Mouse (Mus musculus) kidney, postnatal 14 days (tissue): ENCODE measurements at regions not wholly inside any gene's neighbourhood (a gene's known extent, or its start where the extent isn't known, plus 50 kb on each side); places are given as distances from the start of the nearest gene placed in this dataset.

Experiments
- DNase-seq: peaks from one replicate; pipeline ENCODE4 v3.0.0; 2022; ENCODE audit warnings: mixed read lengths

DNA sequence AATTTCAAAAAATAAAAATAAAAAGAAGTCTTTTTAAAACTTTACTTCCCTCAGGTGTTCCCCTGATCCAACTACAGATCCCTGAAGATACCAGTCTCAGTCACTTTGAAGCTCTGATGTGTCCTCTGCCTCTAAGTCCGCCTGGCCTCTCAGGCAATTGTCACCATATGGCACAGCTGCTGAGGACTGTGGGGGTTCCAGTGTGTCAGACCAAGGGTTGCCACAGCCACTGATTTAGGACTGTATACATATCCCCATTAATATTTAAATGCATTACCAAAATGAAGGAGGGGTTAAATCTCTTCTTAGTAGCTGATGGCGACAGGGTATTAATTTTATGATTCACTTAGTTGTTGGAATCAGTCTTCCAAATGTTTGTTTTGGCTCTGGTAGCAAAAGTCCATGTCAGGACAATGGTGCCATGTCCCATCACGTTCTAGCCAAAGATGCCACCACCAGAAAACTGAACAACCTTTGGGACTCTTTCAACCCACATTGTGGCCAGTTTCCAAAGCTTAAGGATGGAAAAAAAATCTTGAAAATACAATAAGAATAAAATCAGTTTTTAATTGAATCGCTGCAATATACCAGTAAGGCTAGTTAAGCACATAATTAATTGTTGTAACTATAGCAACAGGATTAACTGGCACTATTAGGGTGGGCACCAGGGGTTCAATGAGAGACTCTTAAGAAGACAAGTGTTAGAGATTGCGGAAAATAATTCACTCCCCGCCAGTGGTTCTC is 62.5 kb downstream of the Arrdc4 start:
- DNase-seq = no peak

DNA sequence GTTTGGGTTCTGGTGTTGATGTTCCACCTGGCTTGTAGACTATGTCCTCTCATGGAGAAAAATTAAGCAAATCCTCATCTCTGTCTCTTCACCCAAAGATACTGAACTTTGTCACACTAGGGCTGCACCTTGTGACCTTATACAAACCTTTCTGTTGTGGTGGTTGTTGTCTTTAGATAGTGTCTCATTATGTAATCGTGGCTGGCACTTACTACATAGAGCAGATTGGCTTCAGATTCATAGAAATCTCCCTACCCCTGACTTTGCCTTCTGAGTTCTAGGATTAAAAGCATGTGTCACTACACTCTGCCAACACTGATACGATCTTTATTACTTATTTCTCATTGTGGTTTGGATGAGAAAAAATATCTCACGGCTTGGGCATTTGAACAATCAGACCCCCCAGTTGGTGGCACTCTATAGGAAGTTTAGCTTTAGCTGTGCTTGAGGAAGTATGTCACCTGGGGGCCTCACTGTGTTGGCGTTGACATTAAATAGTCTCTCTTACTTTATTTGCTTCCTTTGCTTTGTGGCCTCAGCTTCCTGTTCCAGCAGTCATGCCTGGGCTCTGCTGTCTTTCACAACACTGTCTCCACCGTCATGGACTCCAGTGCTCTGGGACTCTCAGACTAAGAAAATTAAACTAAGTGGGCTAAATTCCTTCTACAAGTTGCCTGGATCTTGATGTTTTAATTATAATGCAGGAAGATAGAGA is 66.0 kb downstream of the Arrdc4 start:
- DNase-seq = no peak

DNA sequence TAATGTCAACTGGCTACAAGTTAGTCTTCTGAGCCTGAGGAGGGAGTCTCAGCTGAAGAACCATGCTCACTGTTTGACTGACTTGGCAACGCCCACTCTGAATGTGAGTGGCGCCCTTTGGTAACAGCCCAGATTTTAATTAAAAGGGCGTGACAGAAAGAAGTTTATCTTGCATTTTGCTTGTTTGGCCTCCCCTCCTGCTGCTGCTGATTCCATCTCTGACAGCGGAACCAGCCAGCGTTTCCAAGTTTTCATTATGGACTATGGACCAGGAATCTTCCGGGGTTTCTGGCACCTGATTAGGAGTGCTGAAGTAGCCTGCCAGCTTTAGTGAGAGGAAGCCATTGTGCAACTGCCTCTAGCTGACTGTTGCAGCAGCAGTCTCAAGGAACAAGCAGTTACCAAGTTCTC is 66.7 kb downstream of the Arrdc4 start:
- peak; percentile 44 for DNase-seq

DNA sequence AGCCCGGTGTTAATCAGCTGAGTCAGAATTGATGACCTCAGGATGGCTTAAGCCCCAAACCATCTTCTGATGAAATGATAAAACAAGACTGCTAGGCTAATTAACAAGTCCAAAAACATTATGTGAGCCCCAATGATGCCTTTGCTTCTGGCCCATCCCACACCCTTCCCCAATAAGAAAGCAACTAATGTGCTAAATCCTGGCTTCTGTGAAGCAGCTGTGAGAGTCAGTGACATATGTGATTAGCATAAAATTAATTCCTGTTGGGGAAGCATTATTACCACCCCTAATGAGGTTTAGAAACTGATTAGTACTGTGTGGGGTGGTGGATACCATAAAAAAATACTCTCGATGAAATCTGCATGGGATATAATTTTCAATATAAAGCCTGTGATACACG is 69.3 kb downstream of the Arrdc4 start:
- DNase-seq = no peak

DNA sequence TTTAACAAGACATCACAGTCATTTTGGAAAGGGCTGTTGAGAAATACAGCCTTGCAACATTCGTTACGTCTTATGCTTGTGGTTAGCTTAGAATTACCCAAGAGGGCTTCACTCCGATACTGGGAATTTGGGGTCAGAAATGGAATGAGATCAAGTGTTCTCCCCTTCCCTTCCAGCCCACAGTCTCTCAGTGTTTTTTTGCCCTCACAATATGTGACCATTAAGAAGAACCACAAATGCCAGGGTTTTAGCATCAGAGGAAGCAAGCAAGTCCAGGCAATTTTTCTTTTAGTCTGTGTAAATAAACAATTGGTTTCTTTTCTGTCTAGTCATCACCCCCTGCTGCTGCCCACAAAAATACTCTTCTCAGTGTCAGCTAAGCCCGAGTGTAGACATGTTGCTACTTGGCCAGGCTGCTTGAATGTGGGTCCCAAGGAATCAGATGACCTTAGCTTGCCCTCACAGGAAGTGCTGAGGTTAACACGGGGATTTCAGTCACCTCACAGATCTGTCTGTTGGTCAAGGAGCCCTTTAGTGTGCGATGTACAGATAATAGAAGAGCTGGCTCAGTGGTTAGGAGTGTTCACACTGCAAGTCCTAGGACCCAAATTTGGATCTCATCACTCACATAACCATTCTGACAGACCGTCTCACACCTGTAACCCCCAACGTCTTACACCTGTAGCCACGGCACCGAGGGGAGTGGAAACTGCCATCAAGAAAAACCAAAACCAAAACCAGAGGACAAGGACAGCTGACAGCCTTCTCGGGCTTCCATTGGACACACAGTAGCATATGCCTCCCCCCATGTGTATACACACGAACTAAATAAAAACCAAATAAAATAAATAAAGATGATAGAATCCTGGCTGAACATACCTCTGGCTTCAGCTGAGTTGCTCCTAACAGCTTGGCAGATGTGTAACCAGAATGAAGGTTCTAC is 81.0 kb downstream of the Arrdc4 start:
- no peak for DNase-seq

DNA sequence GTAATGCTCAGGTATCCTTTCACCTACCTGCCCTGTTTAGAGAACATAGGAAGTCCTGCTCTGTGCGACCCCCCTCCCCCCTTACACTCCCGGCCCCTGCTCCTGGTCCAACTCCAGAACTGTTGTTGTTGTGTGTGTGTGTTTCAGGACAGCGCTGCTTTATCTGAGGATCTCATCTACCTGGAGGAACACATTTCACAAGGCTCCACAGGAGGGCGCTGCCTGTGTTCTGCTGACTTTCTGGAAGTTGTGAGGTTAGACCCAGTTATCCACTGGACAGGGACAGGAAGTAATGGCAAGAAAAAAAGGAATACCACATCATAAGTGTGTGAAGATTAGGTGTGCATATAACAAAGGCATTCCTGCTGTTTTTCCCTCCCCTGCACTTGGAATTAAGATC is 81.8 kb downstream of the Arrdc4 start:
- DNase-seq = peak; percentile 6

DNA sequence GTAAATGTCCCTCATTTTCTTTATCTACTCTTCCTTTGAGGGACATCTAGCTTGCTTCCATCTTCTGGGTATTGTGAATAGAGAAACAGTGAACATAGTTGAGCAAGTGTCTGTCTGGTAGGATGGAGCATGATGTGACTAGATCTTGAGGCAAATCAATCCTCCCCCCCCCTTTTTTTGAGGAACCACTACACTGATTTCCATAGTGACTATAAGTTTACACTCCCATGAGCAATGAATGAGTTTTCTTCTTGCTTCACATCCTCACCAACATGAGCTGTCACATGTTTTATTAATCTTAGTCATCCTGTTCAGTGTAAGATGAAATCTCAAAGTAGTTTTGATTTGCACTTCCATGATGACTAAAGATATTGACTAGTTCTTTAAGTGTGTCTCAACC is 92.7 kb downstream of the Arrdc4 start:
- no peak for DNase-seq

DNA sequence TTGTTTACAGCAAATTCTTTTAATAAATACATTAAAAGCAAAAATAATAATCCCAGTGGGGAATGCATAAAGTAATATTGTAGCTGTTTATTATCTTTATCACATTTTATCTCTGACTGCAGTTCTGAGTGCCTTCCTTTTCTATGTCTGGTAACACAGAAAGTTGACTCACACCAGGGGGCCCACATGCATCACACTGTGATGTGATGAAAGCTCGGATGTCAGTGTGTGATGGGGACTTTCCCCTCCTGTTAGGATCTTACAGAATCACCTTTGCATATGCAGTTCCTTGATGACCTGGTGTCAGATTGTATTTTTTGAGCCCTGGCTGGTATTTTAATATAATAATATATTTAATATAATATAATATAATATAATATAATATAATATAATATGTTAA is 95.5 kb downstream of the Arrdc4 start:
- no peak for DNase-seq

DNA sequence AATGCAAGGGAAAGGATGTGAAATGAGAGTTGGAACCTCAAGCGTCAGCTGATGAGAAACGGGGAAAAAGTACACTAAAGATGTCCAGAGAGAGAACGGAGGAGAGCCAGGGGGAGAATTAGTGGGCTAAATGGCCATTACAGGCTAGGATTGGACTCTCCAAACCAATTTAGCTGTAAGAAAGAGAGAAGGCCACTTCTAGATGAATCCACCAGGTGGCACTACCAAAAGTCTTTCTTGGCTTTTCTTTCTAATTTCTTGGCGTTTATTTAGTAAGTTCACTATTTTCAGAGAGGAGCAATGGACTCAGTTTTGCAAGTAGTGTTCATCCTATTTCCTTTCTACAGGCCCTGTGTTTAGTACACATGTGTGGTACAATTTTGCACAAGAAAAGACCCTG is 97.6 kb downstream of the Arrdc4 start:
- peak; percentile 18 for DNase-seq

DNA sequence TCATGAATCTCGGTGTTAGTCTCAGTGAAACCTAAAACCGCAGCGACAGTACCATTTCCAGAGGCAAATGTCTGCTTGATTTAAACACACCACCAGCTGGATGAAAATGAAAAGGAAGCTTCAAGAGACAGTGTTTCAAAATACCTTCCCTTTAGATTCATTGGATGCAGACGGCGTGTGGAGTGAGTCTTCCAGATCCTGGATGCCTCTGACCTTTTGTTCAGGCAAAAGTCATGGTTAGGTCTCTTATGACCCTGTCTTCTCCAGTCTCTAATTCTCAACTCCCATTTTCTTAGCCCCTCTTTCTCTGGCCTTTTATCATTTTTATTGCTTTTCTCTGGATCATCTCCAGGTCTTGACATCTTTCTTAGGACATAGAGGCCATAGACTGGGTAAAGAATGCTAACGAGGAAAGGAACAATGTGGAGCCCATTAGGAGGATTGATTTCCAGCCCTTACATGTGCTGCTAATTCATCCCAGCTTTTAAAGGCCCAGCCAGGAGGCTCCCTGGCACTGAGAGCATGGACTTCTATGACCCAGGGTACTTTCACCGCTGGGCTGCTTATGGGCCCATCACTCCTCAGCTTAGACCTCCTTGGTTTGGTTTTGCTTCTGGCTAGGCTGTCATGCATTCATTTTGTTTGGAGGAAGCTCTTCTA is 111.4 kb downstream of the Arrdc4 start:
- DNase-seq = peak; percentile 7

DNA sequence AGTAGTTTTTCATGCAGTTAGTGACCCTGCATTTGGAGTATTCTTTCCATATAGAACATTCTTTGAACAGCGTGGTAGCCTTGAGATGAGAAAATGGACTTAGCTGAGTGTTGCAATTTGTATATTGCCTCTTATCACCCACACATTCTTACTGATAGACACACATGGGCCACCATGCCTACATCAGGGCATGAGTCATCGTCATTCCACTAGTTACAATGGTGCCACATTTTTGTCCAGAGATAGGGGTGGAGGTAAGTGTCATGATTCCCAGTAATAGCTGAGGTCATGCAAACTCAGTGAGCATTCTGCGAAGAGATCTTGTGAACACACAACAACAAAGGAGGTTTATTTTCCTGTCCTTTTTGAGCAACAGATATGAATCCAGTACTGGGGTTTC is 128.0 kb downstream of the Arrdc4 start:
- DNase-seq = no peak

DNA sequence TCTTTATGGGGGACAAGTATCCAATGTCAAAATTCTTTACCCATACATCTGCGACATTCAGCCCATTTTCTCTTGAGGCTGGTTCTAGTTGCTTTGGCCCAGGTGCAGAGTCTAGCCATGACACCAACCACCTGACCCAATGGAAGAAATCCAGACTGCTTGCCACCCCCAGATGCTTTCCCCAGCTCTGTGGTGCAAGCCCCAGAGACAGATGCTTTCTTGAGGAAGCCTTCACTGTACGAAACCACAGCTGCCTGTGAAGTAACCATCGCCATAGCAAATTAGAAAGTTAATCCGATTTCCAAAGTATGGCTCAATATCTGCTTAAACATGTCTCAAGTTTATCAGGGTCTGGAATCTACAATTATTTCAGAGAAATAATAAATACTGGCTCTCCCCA is 138.5 kb downstream of the Arrdc4 start:
- DNase-seq = no peak

DNA sequence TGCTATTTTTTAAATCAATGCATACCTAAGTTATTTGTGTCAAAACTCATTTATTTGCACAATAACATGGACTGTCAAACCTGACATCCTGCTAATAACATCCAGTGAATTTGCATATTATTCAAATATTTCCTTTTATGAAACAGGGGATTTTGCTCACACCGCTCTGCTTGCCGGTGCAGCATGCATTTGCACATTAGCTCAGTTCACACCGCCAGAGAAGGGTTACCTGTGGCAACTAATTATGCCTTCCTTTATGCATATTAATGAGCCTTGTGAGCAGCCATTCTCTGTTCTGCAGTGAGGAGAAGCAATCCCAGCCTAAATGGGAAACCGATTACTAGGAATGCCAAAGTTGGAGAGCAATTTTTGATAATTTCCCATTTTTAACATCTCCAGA is 141.9 kb downstream of the Arrdc4 start:
- no peak for DNase-seq

DNA sequence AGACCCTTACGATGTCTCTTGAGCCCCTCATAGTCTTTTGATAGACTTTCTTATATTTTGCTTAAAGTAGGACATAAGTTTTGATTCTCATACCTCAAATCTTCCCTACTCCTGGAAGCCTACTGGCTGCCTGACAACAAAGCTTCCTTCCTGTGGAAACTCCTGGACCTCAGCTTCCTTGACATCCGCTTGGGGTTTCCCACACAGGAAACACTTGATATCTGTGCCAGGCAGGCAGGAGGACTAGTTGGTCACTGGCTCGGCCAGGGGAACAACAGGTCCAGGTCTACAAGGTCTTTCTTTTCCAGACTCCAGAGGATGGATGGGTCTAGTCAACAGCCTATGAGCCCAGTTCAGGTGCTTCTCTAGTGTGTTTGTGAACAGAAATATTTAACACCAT is 142.8 kb downstream of the Arrdc4 start:
- peak; percentile 35 for DNase-seq

DNA sequence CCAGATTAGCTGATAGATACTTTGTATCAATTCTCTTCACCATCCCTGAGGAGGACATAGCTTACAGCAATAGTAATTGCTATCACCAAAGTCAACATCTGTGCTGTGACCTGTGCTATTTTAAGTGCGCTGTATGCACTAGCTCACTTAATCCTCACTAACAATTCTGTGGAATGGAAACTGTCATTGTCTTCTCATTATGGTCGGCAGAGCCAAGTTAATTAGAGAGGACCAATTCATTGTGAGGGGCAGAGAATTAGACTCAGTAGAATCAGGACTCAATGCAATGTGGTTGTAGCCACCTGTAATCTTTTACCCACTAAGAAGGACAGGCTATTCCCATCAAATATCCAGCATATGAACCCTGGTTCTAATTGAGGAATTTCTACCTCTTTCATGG is 145.3 kb downstream of the Arrdc4 start:
- DNase-seq = no peak

DNA sequence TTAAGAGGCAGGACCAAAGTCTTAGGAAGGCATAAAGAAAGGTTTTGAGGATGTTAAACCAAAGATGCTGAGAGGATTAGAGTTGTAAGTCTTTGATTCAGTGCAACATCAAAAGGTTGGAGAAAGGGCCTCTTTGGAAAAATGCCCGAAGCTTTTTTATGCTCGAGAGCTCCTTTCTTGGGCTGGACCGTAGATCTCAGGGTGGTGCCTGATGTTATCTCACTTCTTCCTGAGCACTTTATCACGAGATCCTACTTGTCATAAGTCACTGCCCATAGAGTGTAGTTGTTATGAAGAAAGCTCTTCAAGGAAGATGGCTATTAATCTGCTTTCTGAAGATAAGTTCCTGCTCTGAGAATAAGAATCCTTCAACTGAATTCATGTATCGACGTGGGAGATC is 147.0 kb downstream of the Arrdc4 start:
- DNase-seq = peak; percentile 37

DNA sequence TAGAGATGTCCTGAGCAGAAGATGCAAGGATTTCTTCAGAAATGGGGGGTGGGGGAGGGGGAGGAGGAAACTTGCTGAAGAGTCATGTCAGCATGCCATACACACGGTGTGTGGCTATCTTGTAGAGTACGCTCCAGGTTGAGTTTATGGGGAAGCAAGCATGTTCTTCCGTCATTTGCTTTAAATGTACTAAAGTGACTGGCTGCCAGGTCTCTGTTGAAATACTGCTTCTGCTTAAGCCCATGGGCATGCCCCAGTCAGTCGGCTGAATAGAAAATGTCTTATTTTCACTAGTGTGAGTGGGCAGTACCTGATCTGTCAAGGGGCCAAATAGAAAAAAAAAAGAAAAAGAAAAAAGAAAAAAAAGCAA is 155.0 kb downstream of the Arrdc4 start:
- no peak for DNase-seq

DNA sequence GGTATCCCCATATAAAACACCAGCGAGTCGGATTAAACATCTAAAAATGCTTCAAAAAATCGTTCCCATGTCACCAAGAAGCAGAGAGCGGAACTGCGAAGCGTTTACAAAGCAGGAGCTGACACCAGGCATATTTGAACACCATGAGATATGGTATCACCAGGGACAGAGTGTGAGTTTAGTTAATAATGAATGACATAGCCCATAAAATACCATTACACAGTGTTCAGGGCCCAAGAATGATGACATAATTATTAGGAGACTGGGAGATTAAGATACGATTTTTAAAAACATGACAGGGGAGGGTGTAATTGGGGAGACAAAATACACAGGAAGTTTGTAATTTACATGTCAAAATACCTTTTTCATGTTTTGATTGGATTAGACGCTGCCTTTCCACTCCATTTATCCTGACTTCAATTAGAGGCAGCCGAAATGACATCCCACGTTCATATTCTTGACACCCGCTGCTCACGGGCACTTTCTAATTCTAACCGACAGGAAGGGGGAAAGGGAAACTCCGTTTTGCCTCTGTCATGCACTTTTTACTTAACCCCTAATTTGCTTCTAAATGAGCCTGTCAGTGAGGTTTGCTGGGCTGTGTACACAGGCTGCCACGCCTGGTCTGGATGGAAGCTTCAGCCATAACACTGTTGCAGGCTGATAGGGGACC is 155.6 kb downstream of the Arrdc4 start:
- DNase-seq = no peak

DNA sequence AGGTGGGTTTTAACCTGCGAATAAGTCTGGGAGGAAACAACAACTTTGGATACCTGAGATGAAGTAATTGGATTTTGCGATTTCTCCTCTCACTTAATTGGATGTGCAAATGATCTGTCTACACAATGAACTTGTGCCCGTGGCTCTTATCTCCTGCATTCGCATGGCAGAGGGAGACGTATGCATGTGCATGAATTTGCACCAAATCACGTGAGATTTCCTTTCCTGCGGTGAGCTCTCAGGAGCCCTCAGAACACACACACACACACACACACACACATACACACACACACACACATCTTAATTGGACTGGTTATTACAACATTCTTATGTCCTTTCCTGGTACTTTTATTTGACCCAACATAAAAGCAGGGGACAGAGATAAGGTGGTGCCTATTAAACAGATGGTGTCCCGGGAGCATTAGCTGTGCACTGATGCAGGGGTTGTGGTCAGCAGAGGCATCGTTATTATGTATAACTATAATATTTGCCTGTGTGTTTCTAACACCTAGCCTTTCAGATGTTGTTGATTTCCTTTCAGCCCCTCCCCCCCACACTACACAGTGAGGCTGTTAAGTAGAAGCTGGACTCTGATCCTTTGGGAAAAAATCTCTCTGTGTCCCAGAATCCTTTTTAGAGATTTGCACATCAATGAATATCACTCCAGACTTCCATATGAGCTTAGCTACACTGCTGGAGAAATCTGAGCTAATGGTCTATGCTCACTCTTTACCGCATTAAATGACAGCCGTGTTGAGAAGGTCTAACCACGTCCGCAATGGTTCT is 166.3 kb downstream of the Arrdc4 start:
- DNase-seq = no peak

DNA sequence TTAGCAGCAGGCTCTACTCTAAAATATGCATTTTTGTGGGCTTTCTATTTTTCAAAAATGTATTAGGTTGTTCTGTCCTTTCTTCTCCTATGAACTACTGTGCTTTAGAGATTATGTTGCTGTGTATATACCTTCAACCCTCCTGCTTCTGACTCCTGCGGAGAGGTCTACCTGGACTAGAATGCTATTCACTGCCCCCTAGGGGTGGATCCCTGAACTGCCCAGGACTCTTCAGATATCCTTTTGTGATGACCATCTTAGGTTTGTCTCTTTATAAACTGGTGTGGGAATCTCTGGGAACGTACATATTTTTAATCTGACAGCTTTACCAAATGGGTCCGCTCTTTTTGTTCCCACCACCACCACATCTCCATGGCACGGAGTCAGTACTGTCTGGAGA is 168.4 kb downstream of the Arrdc4 start:
- DNase-seq = peak; percentile 49

DNA sequence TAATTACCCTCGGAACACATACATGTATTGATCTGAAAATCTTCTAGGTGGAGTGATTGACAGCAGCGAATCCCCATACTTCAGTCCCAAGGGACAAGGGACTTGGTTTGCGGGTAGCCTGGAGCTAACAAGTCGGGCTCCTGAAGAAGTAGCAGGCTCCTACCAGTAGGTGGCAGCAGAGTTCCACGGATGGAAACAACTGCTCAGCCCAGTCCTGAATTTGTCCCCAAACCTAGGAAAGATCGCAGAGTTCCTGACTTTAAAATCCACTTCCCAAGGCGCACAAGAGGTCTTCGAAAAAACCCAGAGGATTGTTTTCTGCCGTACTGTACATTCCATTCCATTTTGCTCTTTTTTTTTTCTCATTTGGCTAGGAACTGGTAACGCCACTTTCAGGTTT is 169.4 kb downstream of the Arrdc4 start:
- DNase-seq = peak; percentile 88

DNA sequence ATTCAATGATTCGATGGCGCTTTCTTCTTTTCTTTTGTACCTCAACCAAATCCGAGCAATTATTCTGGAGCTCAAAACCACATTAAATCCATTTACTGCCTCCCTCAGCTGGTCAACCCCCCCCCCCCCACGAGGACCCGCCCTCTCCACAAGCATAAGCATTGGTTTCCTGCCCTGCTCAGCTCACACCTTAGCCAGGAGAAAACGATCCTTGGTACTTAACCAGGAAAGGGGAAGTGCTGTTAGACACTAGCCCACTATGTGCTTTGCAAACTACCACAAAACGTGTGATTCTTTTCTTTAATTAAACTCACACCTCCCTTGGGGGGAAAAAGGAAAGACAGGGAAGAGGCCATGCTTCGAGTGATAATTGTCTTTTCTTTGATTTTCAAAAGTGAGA is 169.8 kb downstream of the Arrdc4 start:
- DNase-seq = no peak
